Mouse (Mus musculus) megakaryocyte, adult 5-6 weeks (primary cell): Measurements from ENCODE around the gene Emx2. TPM values are rescaled to one million over a fixed set of nuclear protein-coding genes. Genes with fewer than 3 reads are reported as not detected.

Experiments
- ATAC-seq: 2 replicates; pipeline ENCODE4 v1.8.0; 2016; ENCODE audit warnings: mild to moderate bottlenecking, inconsistent platforms; ENCODE audit not compliant: poor library complexity, severe bottlenecking
- total RNA-seq, 2 experiments: library from RNA; stranded (forward) in 1 of 2; stranded (reverse) in 1 of 2; fragments of 153-499, 151-499 nt in 1 of 2; fragments of 221-1000, 200-1000 nt in 1 of 2; gene quantifications; 2 replicates each; pipeline versions ENCODE4 v1.2.3 to v1.2.4; 2015 to 2017

Emx2 gene
- not detected in 2 replicates for total RNA-seq (2015)
- total RNA-seq (2017) = not detected in 2 replicates

DNA sequence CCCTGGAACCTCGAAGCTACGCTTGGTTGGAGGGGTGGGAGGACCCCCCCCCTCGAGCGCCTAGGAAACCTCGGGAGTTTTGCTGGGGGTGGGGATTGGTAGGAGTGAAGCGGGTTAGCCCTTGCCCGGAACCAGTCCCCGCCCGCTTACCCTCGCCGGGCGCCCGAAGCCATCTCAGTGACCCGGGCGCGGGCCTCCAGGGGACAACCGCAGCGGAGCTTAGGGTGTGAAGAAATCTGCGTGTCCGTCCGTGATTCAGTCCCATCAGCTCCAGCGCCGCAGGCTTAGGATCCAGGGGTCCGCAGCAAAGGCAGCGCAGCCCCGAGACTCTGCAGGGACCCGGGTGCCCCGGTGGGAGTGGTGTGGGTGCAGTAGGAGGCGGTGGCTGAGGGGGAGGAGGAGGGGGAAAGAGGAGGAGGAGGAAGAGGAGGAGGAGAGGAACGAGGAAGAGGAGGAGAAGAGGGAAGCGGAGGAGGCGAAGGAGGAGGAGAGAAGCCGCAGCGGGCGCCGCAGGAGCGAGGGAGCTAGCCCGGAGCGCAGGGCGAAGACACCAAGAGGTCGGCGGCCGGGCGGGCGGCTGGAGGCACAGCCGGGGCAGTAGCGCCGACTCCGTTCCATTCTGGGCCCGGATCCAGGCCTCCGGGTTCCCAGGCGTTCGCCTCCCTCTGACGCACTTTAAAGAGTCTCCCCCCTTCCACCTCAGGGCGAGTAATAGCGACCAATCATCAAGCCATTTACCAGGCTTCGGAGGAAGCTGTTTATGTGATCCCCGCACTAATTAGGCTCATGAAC lies at the start of gene Emx2:
Gene Emx2 (plus strand): TSS at position 422 of the 792 bp plus-strand sequence.
- no peak for ATAC-seq

DNA sequence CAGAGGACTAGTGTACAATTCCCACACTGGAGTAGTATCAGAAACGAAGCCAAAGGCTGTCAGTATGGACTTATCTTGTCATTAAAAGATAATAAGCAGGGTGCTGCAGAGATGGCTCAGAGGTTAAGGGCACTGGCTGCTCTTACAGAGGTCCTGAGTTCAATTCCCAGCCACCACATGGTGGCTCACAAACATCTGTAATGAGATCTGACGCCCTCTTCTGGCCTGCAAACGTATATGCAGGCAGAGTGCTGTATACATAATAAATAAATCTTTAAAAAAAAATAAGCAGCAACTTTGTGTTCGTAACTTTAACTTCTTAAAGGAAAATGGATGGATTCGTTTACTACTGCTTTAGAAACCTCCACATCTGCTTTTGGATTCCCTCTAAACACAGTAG lies 44.0 kb upstream of the Emx2 start:
- no peak for ATAC-seq

DNA sequence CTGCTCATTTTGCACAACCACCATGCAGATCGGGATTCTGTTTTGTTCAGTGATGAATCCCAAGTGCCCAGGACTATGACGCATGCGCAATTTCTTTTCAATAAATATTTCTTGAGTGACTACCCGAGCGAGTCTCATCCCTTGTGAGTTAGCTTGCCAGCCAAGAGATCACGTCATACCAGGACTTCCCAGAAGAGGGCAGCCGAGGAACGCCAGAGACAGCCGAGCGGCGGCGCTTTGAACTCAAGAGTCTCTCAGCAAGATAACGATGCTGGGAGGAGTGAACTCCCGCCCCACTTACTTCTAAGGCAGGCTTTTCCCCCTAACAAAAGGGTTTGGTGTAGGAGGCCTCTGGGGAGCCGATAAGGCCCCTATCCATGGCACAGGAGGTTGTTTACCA lies 40.1 kb upstream of the Emx2 start:
- peak; percentile 94 for ATAC-seq

DNA sequence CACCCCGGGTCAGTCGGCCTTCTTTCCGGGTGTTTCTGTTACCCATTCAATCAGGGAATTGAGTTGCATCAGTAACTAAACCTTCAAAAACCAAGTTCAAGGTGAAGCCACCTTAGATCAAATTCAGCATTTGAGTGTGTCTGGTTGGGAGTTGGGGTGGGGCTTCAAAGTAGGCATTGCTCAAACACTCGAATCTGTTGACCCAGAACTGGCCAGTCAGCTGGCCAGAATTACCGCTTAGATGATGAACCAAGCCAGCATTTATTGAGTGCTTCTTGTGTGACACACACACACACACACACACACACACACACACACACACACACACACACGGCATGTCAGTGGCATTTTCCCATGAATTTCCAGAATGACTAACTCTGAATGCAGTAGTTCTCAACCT lies 39.5 kb upstream of the Emx2 start:
- no peak for ATAC-seq

DNA sequence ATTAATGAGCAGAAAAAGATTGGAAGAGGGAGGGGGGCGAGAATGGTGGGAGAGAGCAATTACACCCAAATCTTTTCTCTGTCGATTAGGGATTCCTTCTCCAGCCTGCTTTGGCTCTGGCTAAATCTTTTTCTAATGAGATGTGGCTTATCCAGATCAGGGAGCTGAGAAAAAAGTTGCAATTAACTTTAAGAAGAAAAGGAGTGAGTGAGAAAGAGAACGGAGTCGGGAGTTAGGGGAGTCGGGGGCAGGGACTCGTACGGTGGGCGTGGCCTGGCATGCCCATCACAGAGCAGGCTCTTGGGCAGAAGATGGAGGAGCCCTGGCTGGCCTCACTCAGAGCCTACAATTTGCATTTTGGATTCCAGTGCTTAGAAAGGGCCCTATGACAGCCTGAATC lies 35.8 kb upstream of the Emx2 start:
- ATAC-seq = no peak

DNA sequence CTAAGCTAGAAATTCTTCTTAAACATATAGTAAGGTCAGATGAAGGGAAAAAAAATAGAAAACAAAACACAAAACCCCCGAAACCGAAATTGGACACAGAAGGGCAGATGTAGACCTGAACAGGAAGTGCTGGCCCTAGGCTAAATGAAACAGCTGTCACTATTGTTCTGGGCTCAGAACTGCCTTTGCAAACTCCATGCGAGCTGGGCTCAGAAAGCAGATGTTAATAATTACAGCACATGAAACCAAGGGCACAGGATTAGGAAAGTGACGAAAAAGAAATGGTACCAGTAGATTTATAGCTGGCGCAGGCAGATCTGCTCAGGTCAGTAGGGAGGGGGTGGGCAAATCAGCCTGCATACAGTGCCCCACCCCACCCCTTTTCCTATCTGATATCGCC lies 34.5 kb upstream of the Emx2 start:
- ATAC-seq = no peak

DNA sequence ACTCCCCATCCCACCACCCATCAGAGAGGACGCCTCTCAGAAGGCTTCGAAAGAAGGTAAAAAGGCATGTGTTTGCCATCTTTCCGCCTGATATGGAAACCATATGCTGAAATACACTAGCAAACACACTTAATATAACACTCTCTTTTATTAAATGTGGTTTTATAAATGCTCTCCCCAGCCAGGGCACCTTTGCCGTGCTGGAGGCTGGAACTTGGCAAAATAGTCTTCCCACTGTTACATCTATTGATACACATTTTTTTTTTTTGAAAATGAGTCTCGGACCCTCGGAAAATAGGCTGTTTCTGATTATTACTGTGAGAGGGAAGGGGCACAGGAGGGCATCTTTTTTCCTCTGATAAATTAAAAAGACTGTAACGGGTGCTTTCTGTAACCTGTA lies 33.2 kb upstream of the Emx2 start:
- no peak for ATAC-seq

DNA sequence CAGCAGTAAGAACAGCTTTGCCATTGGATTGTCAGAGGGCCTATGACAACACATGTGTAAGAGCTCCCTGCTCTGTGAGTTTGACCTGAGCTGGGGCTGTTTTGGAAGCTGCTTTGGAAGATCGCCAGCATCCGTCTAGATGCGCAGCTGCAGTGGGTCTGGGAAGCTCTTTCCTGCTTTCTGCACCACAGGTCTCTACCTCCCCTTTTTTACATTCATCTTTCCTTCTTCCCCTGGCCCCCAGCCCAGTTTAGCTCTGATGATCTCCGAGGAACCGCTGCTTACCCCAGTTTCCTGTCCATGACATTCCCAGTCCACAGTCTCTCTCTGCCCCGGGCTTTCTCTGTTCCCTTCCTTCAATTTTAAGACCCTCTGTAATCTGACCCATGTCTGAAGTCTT lies 25.9 kb upstream of the Emx2 start:
- no peak for ATAC-seq

DNA sequence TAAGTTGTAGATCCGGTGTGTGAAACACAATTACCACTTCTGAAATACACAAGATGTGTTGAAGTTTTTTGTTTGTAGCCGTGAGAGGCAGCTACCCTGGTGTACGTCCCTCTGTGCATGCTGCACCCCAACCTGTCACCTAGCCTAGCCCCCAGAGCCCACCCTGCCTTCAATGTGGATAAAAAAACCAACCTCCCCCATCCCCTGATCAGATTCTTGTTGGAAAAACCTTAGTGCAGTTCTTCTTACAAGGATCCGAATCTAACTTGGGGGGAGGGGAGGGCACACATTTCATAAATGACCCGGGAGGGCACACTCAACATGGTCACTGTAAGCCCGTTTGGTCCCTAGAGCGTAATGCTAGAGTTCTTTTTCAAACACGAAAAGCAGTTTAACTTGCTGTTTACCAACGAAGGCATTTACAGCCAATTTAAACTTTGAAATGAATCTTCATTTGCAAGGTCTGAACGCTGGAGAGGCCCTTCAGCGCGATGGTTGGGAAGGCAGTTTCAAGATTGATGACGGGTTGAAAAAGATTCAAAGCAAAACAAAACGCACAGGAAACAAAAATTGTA lies 7.5 kb upstream of the Emx2 start:
- no peak for ATAC-seq

DNA sequence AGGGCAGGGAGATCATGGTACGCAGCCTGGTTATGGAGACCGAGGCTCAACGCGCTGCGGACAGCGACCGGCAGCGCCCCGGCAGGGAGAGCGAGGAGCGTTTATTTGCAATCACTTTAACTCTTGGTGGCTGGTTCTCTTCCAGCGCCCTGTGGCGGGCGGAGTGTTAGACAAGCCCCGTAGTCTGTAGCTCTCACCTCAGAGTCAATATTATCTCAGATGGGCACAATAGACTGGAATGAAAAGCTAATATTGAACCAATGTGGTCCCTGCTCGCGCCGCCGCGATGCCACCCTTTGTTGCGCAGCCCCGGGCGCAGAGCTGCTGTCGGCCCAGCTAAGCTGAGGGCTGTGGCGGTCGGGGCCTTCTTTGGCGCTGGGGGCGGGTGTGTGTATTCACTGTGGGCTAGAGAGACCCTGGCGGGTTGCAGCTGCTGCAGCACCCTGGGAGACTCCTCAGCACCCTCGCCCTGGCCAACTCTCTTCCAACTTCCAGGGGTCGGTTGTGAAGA lies 6.7 kb upstream of the Emx2 start:
- no peak for ATAC-seq

DNA sequence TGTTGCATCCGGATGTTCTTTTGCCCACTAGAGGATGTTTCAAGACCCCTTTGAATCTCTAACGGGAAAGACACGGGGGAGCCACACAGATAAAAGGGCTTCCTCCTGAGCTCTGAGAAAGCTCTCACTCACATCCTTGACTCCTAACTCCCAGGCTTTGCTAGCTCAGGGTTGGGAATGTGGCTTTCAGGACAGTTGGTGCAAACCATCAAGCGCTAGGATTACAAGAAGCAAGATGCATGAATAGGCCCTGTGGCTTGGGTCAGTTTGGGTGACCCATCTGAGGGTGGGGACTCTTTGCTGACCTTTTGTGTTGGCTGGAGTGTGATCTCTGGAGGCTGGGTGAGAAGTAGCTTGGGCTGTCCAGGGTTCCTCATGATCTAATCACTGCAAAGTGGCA lies 5.9 kb upstream of the Emx2 start:
- no peak for ATAC-seq

DNA sequence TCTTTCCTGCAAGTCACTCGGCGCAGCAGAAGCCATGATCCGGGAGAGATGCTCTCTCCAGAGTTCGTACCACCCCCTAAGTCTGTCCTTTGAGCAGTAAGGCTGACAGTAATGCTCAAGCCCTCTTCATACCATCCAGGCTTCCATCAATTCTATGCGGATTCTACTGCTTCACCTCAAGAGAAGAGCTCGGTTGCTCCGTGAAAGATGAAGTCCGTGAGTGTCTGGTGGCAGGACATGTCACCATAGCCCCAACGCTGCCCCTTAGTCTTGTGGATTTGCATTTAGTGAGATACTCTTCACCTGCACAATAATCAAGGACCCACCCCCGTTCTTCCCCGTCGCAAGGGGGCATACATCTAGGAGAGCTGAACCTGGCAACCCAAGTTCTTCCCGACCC lies 4.6 kb upstream of the Emx2 start:
- ATAC-seq = no peak

DNA sequence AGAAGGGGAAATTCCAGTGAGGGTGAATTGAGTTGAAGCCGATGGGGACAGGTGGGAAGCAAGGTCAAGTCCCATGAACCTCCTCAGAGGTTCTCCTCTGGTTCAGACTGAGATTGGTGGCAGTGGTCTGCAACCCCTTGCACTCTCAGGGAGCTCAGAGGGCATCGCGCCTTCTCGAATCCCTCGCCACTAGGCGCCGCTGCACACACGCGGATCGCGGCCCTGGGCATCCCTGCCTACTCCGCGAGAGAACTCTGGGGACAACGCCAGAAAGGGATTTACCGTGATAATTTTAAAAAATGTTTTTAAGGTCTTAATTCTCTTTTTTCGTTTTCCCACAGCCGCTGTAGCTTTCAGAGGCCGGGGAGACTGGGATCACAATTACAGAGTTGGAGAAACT lies 4.0 kb upstream of the Emx2 start:
- peak; percentile 47; the same call in 1 of the 2 replicates for ATAC-seq

DNA sequence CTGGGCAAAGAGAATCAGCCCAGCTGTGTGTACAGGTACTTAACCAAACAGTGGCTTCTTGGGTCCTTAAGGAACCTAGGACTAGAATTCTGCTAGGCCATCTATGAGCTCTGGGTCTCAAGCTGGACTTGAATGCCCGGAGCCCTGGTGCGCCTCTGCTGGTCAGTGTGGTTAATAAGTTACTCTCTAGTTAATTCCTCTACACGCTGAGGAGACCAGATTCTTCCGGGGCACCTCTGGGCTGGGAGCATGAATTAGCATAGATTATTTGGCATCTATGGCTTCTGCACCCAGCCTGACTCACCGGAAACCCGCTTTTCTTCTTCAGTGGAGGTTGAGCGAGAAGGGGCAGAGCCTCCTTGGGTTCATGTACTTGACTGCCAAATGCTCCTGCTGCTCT lies 2.5 kb upstream of the Emx2 start:
- ATAC-seq = no peak

DNA sequence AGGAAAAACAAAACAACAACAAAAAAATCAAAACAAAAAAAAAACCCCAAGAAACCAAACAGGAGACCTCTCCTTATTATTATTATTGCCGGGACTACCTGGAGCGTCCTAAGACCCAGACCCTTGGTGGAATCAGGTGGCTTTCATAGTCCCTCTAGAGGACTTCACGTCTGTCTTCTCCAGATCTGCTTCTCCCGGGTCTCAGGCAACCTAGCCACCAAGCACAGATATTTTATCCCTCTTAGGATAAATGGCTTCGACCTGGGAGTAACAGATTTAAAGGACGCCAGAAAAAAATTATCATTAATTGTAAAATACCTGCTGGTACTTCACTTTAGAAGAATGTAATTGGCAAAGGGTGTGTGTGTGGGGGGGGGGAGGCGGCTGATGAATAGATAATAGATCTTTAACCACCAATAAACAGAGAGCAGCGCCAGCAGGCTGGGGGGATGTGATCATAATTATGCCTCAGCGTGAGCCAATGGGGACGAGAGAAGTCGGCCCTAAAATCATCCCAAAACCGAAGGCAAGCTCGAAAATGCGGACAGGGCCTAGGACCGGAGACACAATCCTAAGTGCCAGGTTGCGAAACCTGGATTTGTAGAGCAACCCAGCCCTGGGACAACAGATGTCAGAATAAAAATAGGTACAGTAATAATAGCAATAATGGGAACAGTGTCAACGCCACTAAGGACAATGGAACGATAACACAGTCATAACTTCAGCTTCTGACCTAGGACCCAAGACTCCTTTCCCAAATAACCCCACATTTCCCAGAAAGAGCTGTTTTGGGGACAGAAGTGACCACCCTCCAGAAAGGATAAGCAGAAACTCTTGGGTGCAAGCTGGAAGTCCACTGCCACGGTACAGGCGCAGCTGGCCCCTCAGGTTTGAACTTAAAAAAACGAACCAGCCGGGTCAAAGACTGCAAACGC lies 894 bp upstream of the Emx2 start:
- no peak for ATAC-seq

DNA sequence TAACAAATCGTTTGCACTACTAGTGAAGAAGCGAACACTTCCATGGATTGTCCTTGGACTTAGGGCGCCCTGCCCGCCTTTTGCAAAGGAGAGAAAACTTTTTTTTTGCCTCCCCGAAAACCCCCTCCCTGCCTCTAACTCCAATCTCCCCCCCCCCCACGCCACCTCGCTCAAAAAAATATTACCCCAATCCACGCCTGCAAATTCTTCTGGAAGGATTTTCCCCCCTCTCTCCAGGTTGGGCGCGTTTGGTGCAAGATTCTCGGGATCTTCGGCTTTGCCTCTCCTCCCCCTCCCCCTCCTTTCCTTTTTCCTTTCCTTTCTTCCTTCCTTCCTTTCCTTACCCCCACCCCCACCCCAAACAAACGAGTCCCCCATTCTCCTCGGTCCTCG lies 567 bp downstream of the Emx2 start:
- ATAC-seq = no peak

DNA sequence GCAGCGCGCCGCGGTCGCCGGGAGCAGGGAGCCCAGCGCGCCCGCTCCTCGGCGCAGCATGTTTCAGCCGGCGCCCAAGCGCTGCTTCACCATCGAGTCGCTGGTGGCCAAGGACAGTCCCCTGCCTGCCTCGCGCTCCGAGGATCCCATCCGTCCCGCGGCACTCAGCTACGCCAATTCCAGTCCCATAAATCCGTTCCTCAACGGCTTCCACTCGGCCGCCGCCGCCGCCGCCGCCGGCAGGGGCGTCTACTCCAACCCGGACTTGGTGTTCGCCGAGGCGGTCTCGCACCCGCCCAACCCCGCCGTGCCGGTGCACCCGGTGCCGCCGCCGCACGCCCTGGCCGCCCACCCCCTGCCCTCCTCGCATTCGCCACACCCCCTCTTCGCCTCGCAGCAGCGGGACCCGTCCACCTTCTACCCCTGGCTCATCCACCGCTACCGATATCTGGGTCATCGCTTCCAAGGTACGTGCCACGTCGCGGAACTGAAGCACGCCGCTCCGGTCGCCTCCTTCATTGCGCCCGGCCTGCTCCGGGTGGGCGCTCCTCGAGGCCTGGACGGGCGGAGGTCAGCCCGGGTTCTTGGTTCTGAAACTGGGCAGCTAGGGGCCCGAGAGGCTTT lies 1.1 kb downstream of the Emx2 start:
- ATAC-seq = no peak

DNA sequence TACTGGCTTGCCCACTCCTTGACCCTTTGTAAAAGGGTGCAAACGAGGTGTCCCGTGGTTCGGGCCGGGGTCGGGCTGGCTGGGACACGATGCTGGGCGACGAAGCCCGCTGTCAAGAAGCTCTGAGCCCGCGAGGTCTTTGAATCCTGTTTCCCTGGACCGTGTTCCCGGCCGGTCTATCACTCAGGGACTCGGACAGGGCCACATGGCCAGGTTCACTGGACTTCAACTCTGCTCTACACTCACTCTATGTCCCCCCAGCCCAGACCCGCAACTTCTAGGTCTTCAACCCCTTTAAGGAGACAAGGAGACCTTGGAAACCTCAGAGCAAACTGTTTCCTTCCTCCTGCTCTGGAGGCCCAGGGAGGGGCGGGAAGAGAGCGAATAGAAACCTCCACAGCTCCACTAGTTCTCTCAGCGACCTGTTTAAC lies 1.7 kb downstream of the Emx2 start:
- ATAC-seq = no peak

DNA sequence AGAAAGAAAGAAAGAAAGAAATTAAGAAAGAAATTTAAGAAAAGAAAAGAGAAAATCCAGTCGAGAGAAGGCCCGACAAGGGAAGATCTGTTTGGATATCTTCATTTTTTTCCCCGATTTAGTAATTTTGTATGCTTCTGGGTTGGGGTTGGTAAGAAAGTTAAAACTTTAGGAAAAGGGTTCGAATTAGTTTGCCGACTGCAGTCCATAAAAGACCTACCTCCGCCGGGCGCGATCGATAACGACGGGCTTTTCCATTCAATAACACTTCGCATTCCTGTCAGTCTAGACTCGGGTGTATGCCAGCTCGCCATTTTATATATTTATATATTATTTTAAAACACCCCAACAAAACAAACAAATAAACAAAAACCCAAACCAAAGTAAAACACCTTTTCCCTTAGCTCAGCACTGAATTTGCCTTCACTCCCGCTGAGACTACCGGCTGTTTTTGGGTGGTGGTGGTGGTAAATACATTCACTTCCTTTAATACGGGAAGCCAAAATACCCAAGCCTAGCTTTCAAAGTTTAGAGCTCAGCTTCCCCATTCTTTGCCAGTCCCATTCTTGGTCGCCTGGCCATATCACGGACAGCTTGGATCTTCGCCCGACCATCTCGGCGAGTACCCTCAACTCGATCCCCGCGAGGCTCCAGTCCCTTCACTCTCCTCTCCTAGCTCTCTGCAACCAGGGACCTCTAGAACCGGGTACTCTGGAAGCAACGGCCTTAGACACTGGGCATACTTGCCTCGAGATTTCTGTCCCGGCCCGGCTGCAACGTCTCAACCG lies 2.4 kb downstream of the Emx2 start:
- peak; percentile 54 for ATAC-seq
